Comparison of ENCODE assay signal across 9 mouse cellular contexts in the genomic region with DNA sequence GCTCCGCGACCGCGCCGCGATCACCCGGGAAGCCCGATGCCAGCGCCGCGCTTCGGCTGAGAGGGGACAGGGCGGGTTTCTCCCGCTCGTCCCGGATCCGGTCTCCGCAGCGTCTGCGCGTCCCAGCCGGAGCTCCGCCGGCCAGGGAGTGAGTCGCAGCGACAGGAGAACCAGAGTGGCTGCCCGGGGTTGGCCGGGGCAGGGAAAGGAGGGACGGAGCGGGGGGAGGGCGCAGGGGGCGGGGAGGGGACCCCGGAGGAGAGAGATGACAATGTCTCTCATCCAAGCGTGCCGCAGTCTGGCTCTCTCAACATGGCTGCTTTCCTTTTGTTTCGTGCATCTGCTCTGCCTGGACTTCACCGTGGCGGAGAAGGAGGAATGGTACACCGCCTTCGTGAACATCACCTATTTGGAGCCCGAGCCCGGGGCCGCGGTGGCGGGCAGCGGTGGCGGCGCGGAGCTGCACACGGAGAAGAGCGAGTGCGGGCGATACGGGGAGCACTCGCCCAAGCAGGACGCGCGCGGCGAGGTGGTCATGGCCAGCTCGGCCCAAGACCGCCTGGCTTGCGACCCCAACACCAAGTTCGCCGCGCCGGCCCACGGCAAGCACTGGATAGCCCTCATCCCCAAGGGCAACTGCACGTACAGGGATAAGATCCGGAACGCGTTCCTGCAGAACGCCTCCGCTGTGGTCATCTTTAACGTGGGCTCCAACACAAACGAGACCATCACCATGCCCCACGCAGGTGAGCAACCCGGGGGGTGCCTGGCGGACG. TPM values are rescaled to one million over a fixed set of nuclear protein-coding genes. Genes with fewer than 3 reads are reported as not detected.
A peak's percentile ranks its signal among the peaks of the same experiment; 100 is the strongest.
DNase-seq lines count a peak whose midpoint lies in the region; ATAC-seq and TF ChIP-seq lines count a peak whose summit lies in the region.
"Had no signal": no experiment of that assay in that cellular context is flagged by ENCODE, and none has a peak within 500 bp of the region (broad histone marks: within the 10 kb centered on the region; RNA-seq: fewer than 3 reads in every experiment).

No protein-coding gene starts in this region.

- peaks cover 25% of the 10 kb centered on the region for H3K4me1 ChIP-seq in embryonic facial prominence, embryonic 10.5 days
- H3K4me1 ChIP-seq in kidney, postnatal 0 days (replicated peaks; ENCODE audit: insufficient read depth, low read length), result no peaks in the 10 kb centered on the region
- H3K4me1 ChIP-seq in liver, embryonic 12.5 days, result peaks cover 3% of the 10 kb centered on the region; the same call in 1 of the 2 replicates
- H3K4me1 ChIP-seq in neural tube, embryonic 11.5 days (ENCODE audit: control insufficient read depth, insufficient read depth, low read length), result peaks cover 8% of the 10 kb centered on the region; the same call in 1 of the 2 replicates

- no peak for TF ChIP-seq CTCF in kidney, postnatal 0 days (IDR thresholded peaks at IDR 0.05; ENCODE audit: low read depth)

- H3K4me3 ChIP-seq in embryonic facial prominence, embryonic 10.5 days, result peak overlapping the region; percentile 89
- peak overlapping the region; percentile 80 for H3K4me3 ChIP-seq in kidney, postnatal 0 days (replicated peaks; ENCODE audit: low read depth, low read length)
- H3K4me3 ChIP-seq in liver, embryonic 12.5 days, result peak overlapping the region; percentile 61
- H3K4me3 ChIP-seq in neural tube, embryonic 11.5 days (ENCODE audit: low read depth, low read length), result peak overlapping the region; percentile 80

- no peaks in the 10 kb centered on the region for H3K36me3 ChIP-seq in embryonic facial prominence, embryonic 10.5 days (replicated peaks)
- H3K36me3 ChIP-seq in kidney, postnatal 0 days (ENCODE audit: insufficient read depth, low read length), result no peaks in the 10 kb centered on the region
- no peaks in the 10 kb centered on the region for H3K36me3 ChIP-seq in liver, embryonic 12.5 days
- H3K36me3 ChIP-seq in neural tube, embryonic 11.5 days (ENCODE audit: control insufficient read depth, insufficient read depth, low read length), result no peaks in the 10 kb centered on the region
- H3K36me3 ChIP-seq: G1E had no signal

- DNase-seq in kidney, adult 18-20 months, result peak; percentile 52
- DNase-seq in kidney, adult 11 months, result no peak
- DNase-seq in embryonic facial prominence, embryonic 10.5 days (ENCODE audit: low spot score), result peak; percentile 80
- peak; percentile 55 to 58 for DNase-seq in heart, adult 9 months (ENCODE audit: low spot score in 2 of 2)
- peak; percentile 68 for DNase-seq in kidney, postnatal 0 days (ENCODE audit: low spot score)
- peak; percentile 64 for DNase-seq in neural tube, embryonic 11.5 days (ENCODE audit: low spot score)
- DNase-seq in testis, postnatal 14 days (ENCODE audit: low spot score), result peak; percentile 20

- H3K9me3 ChIP-seq in embryonic facial prominence, embryonic 10.5 days, result no peaks in the 10 kb centered on the region
- no peaks in the 10 kb centered on the region for H3K9me3 ChIP-seq in kidney, postnatal 0 days (replicated peaks; ENCODE audit: low read length)
- H3K9me3 ChIP-seq in liver, embryonic 12.5 days (replicated peaks), result no peaks in the 10 kb centered on the region
- H3K9me3 ChIP-seq in neural tube, embryonic 11.5 days (ENCODE audit: control insufficient read depth, low read length), result no peaks in the 10 kb centered on the region
- H3K9me3 ChIP-seq: G1E had no signal

- H3K4me2 ChIP-seq in kidney, postnatal 0 days (ENCODE audit: low read length), result peak overlapping the region; percentile 81
- H3K4me2 ChIP-seq in liver, embryonic 12.5 days, result peak overlapping the region; percentile 87
- H3K4me2 ChIP-seq in neural tube, embryonic 11.5 days (ENCODE audit: low read depth), result peak overlapping the region; percentile 84

- peak overlapping the region; percentile 69 for H3K9ac ChIP-seq in kidney, postnatal 0 days (ENCODE audit: low read depth, low read length)
- peak overlapping the region; percentile 51 for H3K9ac ChIP-seq in liver, embryonic 12.5 days
- peak overlapping the region; percentile 74 for H3K9ac ChIP-seq in neural tube, embryonic 11.5 days (ENCODE audit: low read length)

- WGBS in embryonic facial prominence, embryonic 10.5 days, result under 1% methylated on average over 79 of the region's 80 CpGs
- under 1% methylated on average over 63 of the region's 80 CpGs for WGBS in kidney, postnatal 0 days
- under 1% methylated on average over 80 of the region's 80 CpGs for WGBS in liver, embryonic 12.5 days (ENCODE audit: insufficient replicate concordance)
- under 1% methylated on average over 65 of the region's 80 CpGs for WGBS in neural tube, embryonic 11.5 days

- no peaks in the 10 kb centered on the region; the same call in 1 of the 2 replicates for H3K27me3 ChIP-seq in embryonic facial prominence, embryonic 10.5 days (replicated peaks; ENCODE audit: low read depth, poor library complexity, severe bottlenecking)
- H3K27me3 ChIP-seq in kidney, postnatal 0 days (ENCODE audit: insufficient read depth, low read length), result no peaks in the 10 kb centered on the region
- H3K27me3 ChIP-seq in liver, embryonic 12.5 days (replicated peaks), result peaks cover 46% of the 10 kb centered on the region
- H3K27me3 ChIP-seq in neural tube, embryonic 11.5 days (ENCODE audit: control insufficient read depth, insufficient read depth, low read length), result no peaks in the 10 kb centered on the region

- peak overlapping the region; percentile 94 for H3K27ac ChIP-seq in embryonic facial prominence, embryonic 10.5 days (replicated peaks)
- peak overlapping the region; percentile 42 for H3K27ac ChIP-seq in kidney, postnatal 0 days
- H3K27ac ChIP-seq in liver, embryonic 12.5 days, result no peak overlapping the region
- peak overlapping the region; percentile 70 for H3K27ac ChIP-seq in neural tube, embryonic 11.5 days (ENCODE audit: low read depth, low read length)

- ATAC-seq in kidney, postnatal 0 days (replicated peaks; ENCODE audit: low FRiP score, low read depth), result peak; percentile 80
- peak; percentile 37; the same call in 1 of the 2 replicates for ATAC-seq in liver, embryonic 12.5 days
- peak; percentile 74 for ATAC-seq in neural tube, embryonic 11.5 days (ENCODE audit: insufficient read depth, low FRiP score, low TSS enrichment)

RNA-seq across cellular contexts. Expression of a gene that starts 0.8 kb away (rescaled TPM):
- 1.8 and 2.5 TPM in 2 replicates for polyA plus RNA-seq in embryonic facial prominence, embryonic 10.5 days (2016; fragmentation: Nextera tagmentation; extraction: Ambion mirVana)
- 1.3 and 1.5 TPM in 2 replicates for polyA plus RNA-seq in kidney, postnatal 0 days (2015; fragmentation: Nextera tagmentation; extraction: Ambion mirVana)
- 0.17 and 0.19 TPM in 2 replicates for polyA plus RNA-seq in liver, embryonic 12.5 days (2016; fragmentation: Nextera tagmentation; extraction: Ambion mirVana)
- polyA plus RNA-seq in neural tube, embryonic 11.5 days (2014; fragmentation: Nextera tagmentation; extraction: Ambion mirVana), result 1.7 and 1.8 TPM in 2 replicates
- polyA plus RNA-seq: G1E had no signal
